In genomic region chr1:152572755-152573469, GRCm38 (mm10) we compare ENCODE assay signal across 9 mouse cellular contexts.
DNase-seq lines count a peak whose midpoint lies in the region; ATAC-seq and TF ChIP-seq lines count a peak whose summit lies in the region.
"Had no signal": no experiment of that assay in that cellular context is flagged by ENCODE, and none has a peak within 500 bp of the region (broad histone marks: within the 10 kb centered on the region; RNA-seq: fewer than 3 reads in every experiment).

No protein-coding gene starts in this region.

- no peak overlapping the region for H3K9ac ChIP-seq in liver, adult 2 months (ENCODE audit: low read depth, low read length)
- H3K9ac ChIP-seq in embryonic facial prominence, embryonic 13.5 days, result no peak overlapping the region

- H3K9me3 ChIP-seq in embryonic facial prominence, embryonic 13.5 days, result no peaks in the 10 kb centered on the region

- H3K27ac ChIP-seq in liver, adult 2 months (replicated peaks; ENCODE audit: insufficient read depth, low read depth, low read length), result peak overlapping the region; percentile 18; the same call in 1 of the 2 replicates
- 0 out of 2 replicates have a peak overlapping the region, but pooled peaks have one; percentile 19 for H3K27ac ChIP-seq in embryonic facial prominence, embryonic 13.5 days

- H3K4me2 ChIP-seq in embryonic facial prominence, embryonic 13.5 days, result no peak overlapping the region

- H3K27me3 ChIP-seq in liver, adult 2 months (ENCODE audit: control insufficient read depth, insufficient read depth, low read length), result no peaks in the 10 kb centered on the region
- H3K27me3 ChIP-seq in embryonic facial prominence, embryonic 13.5 days, result peaks cover 8% of the 10 kb centered on the region; the same call in 1 of the 2 replicates

- peaks cover 24% of the 10 kb centered on the region for H3K4me1 ChIP-seq in liver, adult 2 months (ENCODE audit: control insufficient read depth, insufficient read depth, low read length)
- H3K4me1 ChIP-seq in embryonic facial prominence, embryonic 13.5 days, result peaks cover 43% of the 10 kb centered on the region

- WGBS in liver, adult 2 months, result 68% methylated on average over 7 of the region's 7 CpGs
- WGBS in embryonic facial prominence, embryonic 13.5 days, result 41% methylated on average over 7 of the region's 7 CpGs

- TF ChIP-seq CTCF in liver, adult 2 months (IDR thresholded peaks at IDR 0.05; ENCODE audit: low read depth, low read length), result no peak

- no peak for TF ChIP-seq POLR2A in liver, adult 2 months (IDR thresholded peaks at IDR 0.05; ENCODE audit: extremely low read depth, insufficient read depth, low read length)

- ATAC-seq in embryonic facial prominence, embryonic 13.5 days (ENCODE audit: insufficient number of reproducible peaks, insufficient read depth, low FRiP score, low TSS enrichment, low read depth), result no peak
- 0 out of 2 replicates have a peak, but pooled peaks have one; percentile 26 for ATAC-seq in megakaryocyte-erythroid progenitor cell, adult 5-6 weeks (replicated peaks; ENCODE audit: low FRiP score, low TSS enrichment, poor library complexity, severe bottlenecking)

- peaks cover 3% of the 10 kb centered on the region for H3K79me2 ChIP-seq in liver, adult 2 months (ENCODE audit: control insufficient read depth, insufficient read depth, low read length)

- peak; percentile 22 to 31 for DNase-seq in adrenal gland, postnatal 36 days
- no peak for DNase-seq in adrenal gland, adult 8-10 months
- peak; percentile 16 for DNase-seq in liver, adult 2 months (ENCODE audit: extremely low read depth, low read depth, low spot score)
- no peak for DNase-seq in liver
- DNase-seq in urinary bladder, postnatal 14 days (ENCODE audit: low spot score), result no peak
- DNase-seq in Muller cell, postnatal 12 days (ENCODE audit: inconsistent ontology term), result no peak
- DNase-seq: layer of hippocampus, postnatal 36 days had no signal

- H3K36me3 ChIP-seq in liver, adult 2 months (ENCODE audit: control insufficient read depth, insufficient read depth, low read length), result no peaks in the 10 kb centered on the region
- H3K36me3 ChIP-seq in embryonic facial prominence, embryonic 13.5 days, result peaks cover 9% of the 10 kb centered on the region

- H3K4me3 ChIP-seq in liver, adult 2 months (ENCODE audit: insufficient read depth, low read depth, low read length), result no peak overlapping the region
- no peak overlapping the region for H3K4me3 ChIP-seq in embryonic facial prominence, embryonic 13.5 days

Comparison
In these comparisons a context has a peak if more than half of its experiments do, and no peak if none do; other contexts are left out.
1. DNase-seq: peak in adrenal gland, postnatal 36 days (2 of 2) and liver, adult 2 months (single experiment); none in adrenal gland, adult 8-10 months (single experiment), liver (single experiment), urinary bladder, postnatal 14 days (single experiment) and Muller cell, postnatal 12 days (single experiment).